Mouse (Mus musculus) right cerebral cortex, adult 2 months (tissue): ENCODE measurements around the gene Samd3.
A peak's percentile ranks its signal among the peaks of the same experiment; 100 is the strongest.

Source experiments
- DNase-seq, 2 experiments: peaks; one replicate each; pipeline ENCODE4 v3.0.0; 2021 to 2022; ENCODE audit warnings: low spot score in 2 of 2

The Samd3 gene

GRCm38 (mm10) chr10:26303485-26303884 is 74.0 kb downstream of the Samd3 start:
- no peak for DNase-seq

GRCm38 (mm10) chr10:26314327-26314726 is 84.8 kb downstream of the Samd3 start:
- DNase-seq = peak; percentile 24 to 40

GRCm38 (mm10) chr10:26320679-26321078 is 91.2 kb downstream of the Samd3 start:
- no peak for DNase-seq
